Mouse (Mus musculus): Measurements from ENCODE around the gene Guca2b. TPM values are rescaled to one million over a fixed set of nuclear protein-coding genes. Genes with fewer than 3 reads are reported as not detected.

Gene Guca2b
- total RNA-seq (2023) = not detected

DNA sequence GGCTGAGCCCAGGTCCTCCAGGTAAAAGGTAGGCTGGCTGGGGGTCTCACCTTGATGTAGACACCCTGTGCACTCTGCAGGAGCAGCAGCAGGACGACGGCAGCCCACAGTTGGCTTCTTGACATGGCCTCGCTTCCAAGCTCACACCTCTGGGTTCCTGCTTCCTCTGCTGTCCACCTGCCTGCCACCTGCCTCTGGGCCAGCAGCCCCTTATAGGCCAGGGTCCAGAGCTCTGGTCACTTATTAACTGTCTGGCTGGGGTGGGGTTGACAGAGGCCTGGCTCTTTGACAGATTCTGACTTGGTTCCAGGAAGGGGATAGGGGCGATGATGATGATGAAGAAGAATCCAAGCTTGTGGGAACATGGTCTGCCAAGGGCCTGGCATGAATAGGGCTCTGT, at the start of gene Guca2b:
Gene Guca2b (minus strand): TSS at position 224 of the 400 bp plus-strand sequence.

DNA sequence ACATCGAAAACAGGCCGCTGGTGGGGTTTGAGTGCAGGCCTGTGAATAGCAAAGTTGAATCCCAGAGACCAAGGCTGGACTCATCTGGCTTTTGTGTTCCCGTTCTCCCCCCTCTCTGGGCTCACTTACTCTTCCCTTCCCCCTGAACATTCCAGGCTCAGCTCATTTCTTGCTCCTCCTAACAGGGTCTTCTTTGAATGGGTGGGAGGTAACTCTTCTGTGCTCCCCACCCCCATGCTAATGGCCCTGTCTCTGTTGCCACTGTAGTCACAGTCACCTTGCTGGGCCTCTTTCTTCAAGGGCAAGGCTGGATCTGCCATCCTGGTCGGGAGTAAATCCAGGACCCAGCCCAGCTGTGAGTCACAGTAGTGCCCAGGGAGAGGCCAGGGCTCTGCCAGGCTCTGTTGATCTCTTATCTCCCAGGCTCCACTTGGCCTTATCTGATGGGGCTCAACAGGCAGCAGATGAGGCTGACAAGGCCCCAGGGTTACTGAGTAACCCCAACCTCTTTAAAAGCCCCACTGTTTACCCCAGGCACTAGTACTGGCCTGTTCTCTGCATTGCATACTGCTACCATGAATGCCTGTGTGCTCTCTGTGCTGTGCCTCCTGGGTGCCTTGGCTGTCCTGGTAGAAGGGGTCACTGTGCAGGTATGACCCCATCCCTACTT, 21.4 kb downstream of the Guca2b start, which contains the start of gene Guca2a:
Gene Guca2a (plus strand): TSS at position 529 of the 670 bp plus-strand sequence.

Other genes with a start within 250 kb of the Guca2b start
- gene Ccdc30, start 243.4 kb downstream of the Guca2b start, total RNA-seq (2023) = not detected
- gene Ppcs, start 236.5 kb downstream of the Guca2b start, total RNA-seq (2023) = 1 to 10 TPM; 1.7 to 1.8 TPM
- gene Zmynd12, start 236.1 kb downstream of the Guca2b start, total RNA-seq (2023) = not detected
- not detected for gene Rimkla, start 166.3 kb downstream of the Guca2b start, total RNA-seq (2023)
- gene Foxj3, start 122.0 kb downstream of the Guca2b start, total RNA-seq (2023) = 10 to 100 TPM; 24.4 to 30.4 TPM
- gene Frg2f1, start 119.4 kb downstream of the Guca2b start, total RNA-seq (2023) = 1 to 10 TPM in 1 of 2 experiments, under 1 TPM in 1; 0.79 to 2.3 TPM
- not detected for gene Guca2a, start 21.2 kb downstream of the Guca2b start, total RNA-seq (2023)
- 1 to 10 TPM; 4.9 to 7.2 TPM for gene Hivep3, start 74.8 kb upstream of the Guca2b start, total RNA-seq (2023)